Mouse (Mus musculus): Measurements from ENCODE around the gene Chrne. TPM values are rescaled to one million over a fixed set of nuclear protein-coding genes. Genes with fewer than 3 reads are reported as not detected.

Gene Chrne
- polyA plus RNA-seq, 1 experiment, result not detected

- Histone ChIP-seq H3K4me3 (replicated peaks; ENCODE audit: control insufficient read depth, low read depth, low read length) (no peak overlapping the region), H3K27ac (ENCODE audit: control insufficient read depth, insufficient read depth, low read depth, low read length, poor library complexity) (no peak overlapping the region), H3K4me1 (ENCODE audit: control insufficient read depth, insufficient read depth, low read length) (no peaks in the 10 kb centered on the region; the same call in 1 of the 2 replicates)
- TF ChIP-seq CTCF (IDR thresholded peaks at IDR 0.05; ENCODE audit: control insufficient read depth, insufficient read depth, low read length) (0 out of 2 replicates have a peak, but pooled peaks have one; percentile 4), POLR2A (IDR thresholded peaks at IDR 0.05; ENCODE audit: borderline replicate concordance, control insufficient read depth, low read depth, low read length) (no peak)
- WGBS, result 95% methylated on average over 4 of the region's 4 CpGs
These were observed 8.3 kb downstream of the Chrne start for GRCm38 (mm10) chr11:70610752-70611151.

- Histone ChIP-seq H3K4me1 (ENCODE audit: control insufficient read depth, insufficient read depth, low read length) (no peaks in the 10 kb centered on the region), H3K27ac (ENCODE audit: control insufficient read depth, insufficient read depth, low read depth, low read length, poor library complexity) (no peak overlapping the region), H3K4me3 (replicated peaks; ENCODE audit: control insufficient read depth, low read depth, low read length) (no peak overlapping the region)
- 81% methylated on average over 26 of the region's 26 CpGs for WGBS
- TF ChIP-seq CTCF (IDR thresholded peaks at IDR 0.05; ENCODE audit: control insufficient read depth, insufficient read depth, low read length) (peak; percentile 55), POLR2A (IDR thresholded peaks at IDR 0.05; ENCODE audit: borderline replicate concordance, control insufficient read depth, low read depth, low read length) (0 out of 2 replicates have a peak, but pooled peaks have one; percentile 11)
These were observed 10.5 kb downstream of the Chrne start for GRCm38 (mm10) chr11:70608381-70609066.

- WGBS, result 84% methylated on average over 9 of the region's 9 CpGs
- no peak overlapping the region for H3K27ac ChIP-seq (ENCODE audit: control insufficient read depth, insufficient read depth, low read depth, low read length, poor library complexity)
- H3K4me3 ChIP-seq (replicated peaks; ENCODE audit: control insufficient read depth, low read depth, low read length), result no peak overlapping the region
- H3K4me1 ChIP-seq (ENCODE audit: control insufficient read depth, insufficient read depth, low read length), result no peaks in the 10 kb centered on the region
- TF ChIP-seq CTCF (IDR thresholded peaks at IDR 0.05; ENCODE audit: control insufficient read depth, insufficient read depth, low read length) (no peak), POLR2A (IDR thresholded peaks at IDR 0.05; ENCODE audit: borderline replicate concordance, control insufficient read depth, low read depth, low read length) (no peak)
These were observed 11.4 kb downstream of the Chrne start for GRCm38 (mm10) chr11:70607611-70608010.

GRCm38 (mm10) chr11:70606717-70607116, 12.3 kb downstream of the Chrne start:
- WGBS, result 81% methylated on average over 12 of the region's 12 CpGs
- no peaks in the 10 kb centered on the region for H3K4me1 ChIP-seq (ENCODE audit: control insufficient read depth, insufficient read depth, low read length)
- TF ChIP-seq CTCF (IDR thresholded peaks at IDR 0.05; ENCODE audit: control insufficient read depth, insufficient read depth, low read length) (no peak), POLR2A (IDR thresholded peaks at IDR 0.05; ENCODE audit: borderline replicate concordance, control insufficient read depth, low read depth, low read length) (no peak)
- H3K27ac ChIP-seq (ENCODE audit: control insufficient read depth, insufficient read depth, low read depth, low read length, poor library complexity), result no peak overlapping the region; the same call in 1 of the 2 replicates
- H3K4me3 ChIP-seq (replicated peaks; ENCODE audit: control insufficient read depth, low read depth, low read length), result no peak overlapping the region

DNA sequence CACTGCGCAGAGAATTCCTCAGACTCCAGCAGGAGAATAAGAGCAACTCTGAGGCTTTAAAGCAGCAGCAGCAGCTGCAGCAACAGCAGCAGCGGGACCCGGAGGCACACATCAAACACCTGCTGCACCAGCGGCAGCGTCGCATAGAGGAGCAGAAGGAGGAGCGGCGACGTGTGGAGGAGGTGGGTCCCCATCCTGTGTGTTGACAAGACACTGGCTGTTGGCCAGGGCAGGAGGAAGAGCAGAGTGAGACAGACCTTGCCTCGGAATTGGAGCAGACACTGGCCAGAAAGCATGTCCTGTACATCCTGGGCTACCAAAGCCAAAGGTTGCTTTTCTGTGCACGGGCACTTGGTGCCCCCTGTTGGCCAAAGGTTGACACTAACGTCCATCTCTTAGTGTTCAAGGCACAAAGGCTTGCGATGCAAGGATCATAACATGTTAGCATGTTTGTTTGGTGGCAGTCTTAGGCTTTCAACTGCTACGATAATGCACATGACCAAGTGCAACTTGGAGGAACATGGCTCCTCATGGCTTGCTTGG, 13.9 kb downstream of the Chrne start:
- peak; percentile 91 for TF ChIP-seq CTCF (IDR thresholded peaks at IDR 0.05; ENCODE audit: control insufficient read depth, insufficient read depth, low read length)
- no peak for TF ChIP-seq POLR2A (IDR thresholded peaks at IDR 0.05; ENCODE audit: borderline replicate concordance, control insufficient read depth, low read depth, low read length)
- WGBS, result 69% methylated on average over 14 of the region's 14 CpGs
- Histone ChIP-seq H3K27ac (ENCODE audit: control insufficient read depth, insufficient read depth, low read depth, low read length, poor library complexity) (no peak overlapping the region), H3K4me3 (replicated peaks; ENCODE audit: control insufficient read depth, low read depth, low read length) (no peak overlapping the region), H3K4me1 (ENCODE audit: control insufficient read depth, insufficient read depth, low read length) (no peaks in the 10 kb centered on the region)

DNA sequence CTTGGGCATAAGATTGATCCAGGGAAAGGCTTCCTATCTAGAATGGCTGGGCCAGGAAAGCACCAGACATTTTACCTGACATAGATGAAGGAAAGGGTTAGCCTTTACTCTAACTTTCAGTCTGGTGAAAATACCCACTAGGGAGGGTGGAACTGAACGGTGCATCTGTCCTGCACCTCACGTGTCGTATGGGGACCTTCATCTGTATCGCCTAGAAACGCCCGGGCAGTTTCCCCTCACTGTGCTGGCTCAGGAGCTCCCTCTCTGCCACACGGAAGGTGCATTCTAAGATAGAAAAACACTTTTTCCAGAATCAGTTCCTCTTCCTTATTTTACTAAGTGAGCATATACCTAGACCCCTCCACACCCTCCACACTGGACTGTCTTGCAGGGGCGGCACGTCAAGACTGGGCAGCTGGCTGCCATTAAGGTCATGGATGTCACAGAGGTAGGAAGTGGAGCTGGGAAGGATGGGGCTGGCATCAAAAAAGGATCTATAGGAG, 20.5 kb downstream of the Chrne start:
- 67% methylated on average over 9 of the region's 9 CpGs for WGBS
- peaks cover 4% of the 10 kb centered on the region for H3K4me1 ChIP-seq (ENCODE audit: control insufficient read depth, insufficient read depth, low read length)
- no peak overlapping the region for H3K4me3 ChIP-seq (replicated peaks; ENCODE audit: control insufficient read depth, low read depth, low read length)
- TF ChIP-seq POLR2A (IDR thresholded peaks at IDR 0.05; ENCODE audit: borderline replicate concordance, control insufficient read depth, low read depth, low read length) (no peak), CTCF (IDR thresholded peaks at IDR 0.05; ENCODE audit: control insufficient read depth, insufficient read depth, low read length) (no peak)
- no peak overlapping the region for H3K27ac ChIP-seq (ENCODE audit: control insufficient read depth, insufficient read depth, low read depth, low read length, poor library complexity)

DNA sequence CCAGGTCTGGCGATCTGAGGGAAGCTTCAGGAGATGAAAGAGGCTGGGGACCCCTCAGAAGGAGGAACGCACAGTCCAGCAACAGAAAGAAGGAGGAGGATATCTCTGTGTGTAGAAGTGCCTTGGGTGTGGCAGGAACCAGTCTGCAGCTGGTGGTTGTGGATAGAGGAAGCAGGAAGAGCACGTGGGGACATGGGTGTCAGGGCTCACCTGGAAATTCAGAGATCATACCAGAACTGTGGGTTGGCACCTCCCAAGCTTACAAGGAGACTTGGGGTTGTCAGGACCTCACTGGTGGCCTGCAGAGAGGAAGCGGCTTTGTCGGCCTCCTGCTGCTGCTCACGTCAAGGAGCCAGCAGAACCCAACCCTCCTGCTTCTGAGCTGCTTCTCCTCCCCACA, 21.7 kb downstream of the Chrne start:
- WGBS, result 29% methylated on average over 6 of the region's 6 CpGs
- H3K27ac ChIP-seq (ENCODE audit: control insufficient read depth, insufficient read depth, low read depth, low read length, poor library complexity), result no peak overlapping the region
- TF ChIP-seq POLR2A (IDR thresholded peaks at IDR 0.05; ENCODE audit: borderline replicate concordance, control insufficient read depth, low read depth, low read length), result no peak
- no peak for TF ChIP-seq CTCF (IDR thresholded peaks at IDR 0.05; ENCODE audit: control insufficient read depth, insufficient read depth, low read length)
- H3K4me3 ChIP-seq (replicated peaks; ENCODE audit: control insufficient read depth, low read depth, low read length), result no peak overlapping the region
- peaks cover 4% of the 10 kb centered on the region for H3K4me1 ChIP-seq (ENCODE audit: control insufficient read depth, insufficient read depth, low read length)

- no peak overlapping the region for H3K4me3 ChIP-seq (replicated peaks; ENCODE audit: control insufficient read depth, low read depth, low read length)
- H3K27ac ChIP-seq (ENCODE audit: control insufficient read depth, insufficient read depth, low read depth, low read length, poor library complexity), result peak overlapping the region; percentile 1; the same call in 1 of the 2 replicates
- WGBS, result 79% methylated on average over 4 of the region's 4 CpGs
- TF ChIP-seq POLR2A (IDR thresholded peaks at IDR 0.05; ENCODE audit: borderline replicate concordance, control insufficient read depth, low read depth, low read length), result no peak
- TF ChIP-seq CTCF (IDR thresholded peaks at IDR 0.05; ENCODE audit: control insufficient read depth, insufficient read depth, low read length), result no peak
- peaks cover 4% of the 10 kb centered on the region for H3K4me1 ChIP-seq (ENCODE audit: control insufficient read depth, insufficient read depth, low read length)
These were observed 22.9 kb downstream of the Chrne start for GRCm38 (mm10) chr11:70596094-70596493.
